Mouse (Mus musculus) layer of hippocampus, postnatal 25 days (tissue): ENCODE data around the gene Olfr1417. TPM values are rescaled to one million over a fixed set of nuclear protein-coding genes. Genes with fewer than 3 reads are reported as not detected.

Experiments used
- DNase-seq, 2 experiments: peaks; one replicate each; pipeline ENCODE4 v3.0.0; 2022; ENCODE audit warnings: mixed read lengths in 2 of 2, low spot score in 1 of 2; ENCODE audit errors: extremely low spot score in 1 of 2
- total RNA-seq, 2 experiments: library from RNA; stranded (reverse); gene quantifications; 2 replicates each; pipeline ENCODE4 v1.2.3; 2021

The Olfr1417 gene
- total RNA-seq, 2 experiments from 2014 or later, result not detected

DNA sequence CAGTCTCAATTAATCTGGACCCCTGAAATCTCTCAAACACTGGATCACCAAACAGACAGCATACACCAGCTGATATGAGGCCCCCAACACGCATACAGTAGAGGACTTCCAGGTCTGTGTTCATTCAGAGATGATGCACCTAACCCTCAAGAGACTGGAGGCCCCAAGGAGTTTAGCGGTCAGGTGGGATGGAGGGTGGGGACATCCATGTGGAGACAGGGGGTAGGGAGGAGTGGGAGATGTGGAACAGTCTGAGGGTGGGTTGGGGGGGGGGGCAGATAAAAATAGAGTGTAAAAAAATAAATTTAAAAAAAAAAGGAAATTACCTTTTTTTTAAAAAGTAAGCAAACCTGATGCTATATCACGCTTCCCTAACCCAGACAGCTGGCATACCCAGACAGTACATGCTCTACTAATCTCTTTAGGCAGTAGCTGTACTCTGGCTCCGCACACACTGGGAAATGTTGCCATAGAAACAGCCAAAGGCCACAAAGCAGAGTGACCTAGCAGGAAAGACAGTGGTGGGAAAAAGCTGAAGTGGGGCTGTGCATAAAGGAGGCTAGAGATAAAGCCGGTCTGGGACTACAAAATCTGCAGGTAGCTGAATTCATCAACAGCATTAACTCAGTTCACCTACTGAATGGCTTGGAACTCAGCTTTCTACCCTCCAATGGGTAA is 27.2 kb downstream of the Olfr1417 start:
- DNase-seq, result no peak

DNA sequence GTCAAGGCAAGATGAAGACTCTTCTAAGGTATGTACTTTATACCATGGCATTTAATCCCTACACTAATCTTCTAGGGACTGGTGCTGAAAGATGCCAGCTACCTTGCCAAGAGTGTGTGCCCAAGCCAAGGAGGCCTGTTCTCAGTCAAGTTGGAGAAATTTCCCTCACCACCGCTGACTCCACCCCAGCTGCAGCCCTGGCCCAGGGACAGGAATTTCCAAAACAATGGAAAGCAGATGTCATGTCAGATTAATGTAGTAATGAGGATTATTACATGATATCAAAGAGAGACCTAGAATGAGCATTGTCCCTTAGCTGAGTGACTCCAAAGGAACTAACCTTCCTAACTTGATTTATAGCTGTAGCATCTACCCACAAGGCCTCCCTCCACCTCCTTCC is 28.2 kb downstream of the Olfr1417 start:
- DNase-seq, result no peak

DNA sequence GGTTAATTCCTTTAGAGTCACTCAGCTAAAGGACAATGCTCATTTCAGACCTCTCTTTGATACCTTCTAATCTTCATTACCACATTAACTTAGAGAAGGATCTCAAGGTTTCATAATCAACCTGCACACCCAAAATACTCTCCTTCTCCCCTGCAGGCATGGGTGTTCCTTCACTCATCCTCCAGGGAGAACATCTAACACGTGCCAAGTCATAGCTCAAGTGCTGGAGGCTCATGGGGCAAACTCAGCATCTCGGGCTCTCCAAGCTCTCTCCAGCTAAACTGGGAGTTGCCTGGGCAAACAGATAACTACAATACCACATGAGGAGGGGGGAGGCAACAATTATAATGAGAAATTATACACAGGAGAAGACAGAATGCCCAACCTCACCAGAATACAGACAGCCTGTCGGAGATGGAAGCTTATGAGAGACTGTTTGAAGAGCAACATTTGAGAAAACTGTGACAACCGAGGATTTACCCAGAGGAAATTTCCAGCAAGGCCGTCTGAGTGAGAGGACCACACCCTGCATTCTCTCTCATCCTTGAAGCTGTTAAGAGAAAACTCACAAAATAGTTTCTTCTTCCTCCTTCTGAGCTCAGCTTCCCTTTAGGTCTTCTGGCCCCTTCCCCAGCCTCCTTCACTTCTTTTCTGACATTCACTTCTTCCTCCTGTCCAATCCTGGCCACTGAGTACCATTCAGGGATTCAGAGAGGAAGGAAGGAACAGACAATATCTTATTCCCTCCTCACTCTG is 28.8 kb downstream of the Olfr1417 start:
- no peak for DNase-seq

DNA sequence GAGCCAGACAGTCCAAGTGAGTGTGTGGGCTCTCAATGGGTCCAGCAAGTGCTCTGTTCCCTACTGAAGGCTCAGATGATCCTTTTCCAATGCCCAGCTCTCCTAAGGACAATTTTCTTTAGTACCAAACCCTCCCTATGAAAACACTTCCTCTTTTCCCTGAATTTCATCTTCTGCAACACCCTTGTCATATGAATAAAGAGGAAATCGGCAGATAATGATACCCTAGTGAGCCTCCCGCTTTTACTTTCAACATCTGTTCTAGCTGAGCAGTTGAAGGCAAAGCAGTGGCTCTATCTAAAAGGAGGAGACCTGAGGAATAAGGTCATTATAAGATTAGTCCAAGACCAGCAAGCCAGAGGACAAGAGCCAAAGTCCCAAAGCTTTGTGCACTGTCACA is 30.6 kb downstream of the Olfr1417 start:
- DNase-seq, result no peak

DNA sequence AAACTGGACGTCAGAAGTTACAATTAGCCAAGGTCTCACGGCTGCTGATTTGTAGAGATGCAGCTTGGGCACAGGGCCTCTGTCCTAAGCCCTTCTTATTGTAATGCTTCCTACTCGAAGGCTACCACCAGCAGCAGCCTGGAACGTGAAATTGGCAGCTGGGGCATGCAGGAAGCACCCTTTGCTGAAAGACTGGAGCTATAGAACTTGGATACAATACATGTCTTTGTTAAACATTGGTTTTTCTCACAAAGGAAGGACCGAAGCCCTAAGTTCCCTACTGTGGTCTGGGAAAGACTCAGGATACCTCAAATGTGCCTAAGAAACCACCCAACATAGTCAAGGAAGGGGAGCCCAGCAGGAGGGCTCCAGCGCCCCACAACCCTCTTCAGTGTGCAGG is 31.2 kb downstream of the Olfr1417 start:
- no peak for DNase-seq

DNA sequence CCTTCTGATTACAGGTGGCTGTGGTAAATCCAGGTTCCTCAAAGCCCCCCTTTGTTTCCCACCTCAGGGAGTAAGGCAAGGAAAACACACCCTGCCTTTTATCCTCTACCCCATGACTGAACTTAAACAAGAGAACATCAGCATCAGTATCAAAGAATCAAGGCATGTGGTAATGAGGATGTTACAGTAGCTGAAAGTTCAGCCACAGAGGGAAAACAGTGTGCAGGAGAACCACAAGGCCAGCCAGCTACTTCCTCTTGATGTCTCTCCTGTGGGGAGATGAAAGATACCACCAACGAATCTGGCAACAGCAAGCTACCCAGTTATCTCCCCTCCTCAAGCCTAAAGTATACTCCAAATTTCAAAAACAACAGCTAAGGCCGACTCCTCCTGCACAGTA is 31.8 kb downstream of the Olfr1417 start:
- DNase-seq, result no peak

DNA sequence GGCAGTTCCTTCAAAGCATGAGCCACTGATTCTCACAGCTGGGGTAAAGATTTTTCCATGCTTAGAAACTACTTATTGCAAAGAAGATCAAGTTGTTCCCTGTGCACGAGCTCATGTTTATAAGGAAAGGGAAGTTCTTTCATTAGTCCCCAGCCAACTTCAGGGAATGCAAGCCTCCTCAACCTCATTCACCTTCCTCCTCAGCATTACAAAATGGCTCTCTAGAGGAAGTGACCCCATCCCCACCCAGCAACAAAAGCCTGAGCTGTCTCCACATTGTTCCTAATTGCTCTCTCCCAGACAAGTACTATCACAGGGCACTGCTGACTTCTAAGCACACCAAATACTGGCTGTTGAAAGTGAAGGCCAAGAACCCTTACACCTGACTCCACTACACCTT is 34.6 kb downstream of the Olfr1417 start:
- DNase-seq, result no peak

DNA sequence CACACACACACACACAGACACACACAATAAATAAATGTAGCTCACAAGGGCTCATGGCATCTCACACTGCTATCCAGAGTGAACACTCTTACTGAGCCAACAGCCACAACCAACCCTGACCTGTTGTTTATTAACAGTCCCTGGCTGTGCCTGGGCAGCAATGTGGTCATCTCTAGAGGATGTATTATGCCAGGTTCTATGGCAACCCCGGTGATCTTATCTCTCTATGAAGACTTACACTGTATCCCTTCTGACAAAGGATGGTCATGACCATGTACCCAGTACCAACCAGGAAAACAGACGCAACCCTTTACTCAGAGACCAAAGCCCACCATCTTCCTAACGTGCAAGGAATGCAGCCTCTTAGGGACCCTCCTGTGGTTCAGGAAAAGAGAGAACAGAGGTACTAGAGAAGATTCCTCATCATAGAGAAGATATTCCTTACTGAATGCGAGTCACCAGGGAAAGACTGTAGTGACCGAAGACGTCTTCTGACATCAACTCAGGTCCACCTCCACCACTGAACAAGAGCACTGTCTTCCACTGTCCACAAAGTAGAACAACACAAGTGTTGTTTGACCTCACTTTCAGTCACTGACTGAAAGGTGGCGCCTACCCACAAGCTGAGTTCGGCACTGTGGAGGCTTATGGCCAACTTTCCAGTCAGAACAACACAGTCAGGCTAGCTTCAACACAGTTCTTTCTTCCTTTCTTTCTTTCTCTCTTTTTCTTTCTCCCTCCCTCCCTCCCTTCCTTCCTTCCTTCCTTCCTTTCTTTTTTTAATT is 38.3 kb downstream of the Olfr1417 start:
- no peak for DNase-seq

DNA sequence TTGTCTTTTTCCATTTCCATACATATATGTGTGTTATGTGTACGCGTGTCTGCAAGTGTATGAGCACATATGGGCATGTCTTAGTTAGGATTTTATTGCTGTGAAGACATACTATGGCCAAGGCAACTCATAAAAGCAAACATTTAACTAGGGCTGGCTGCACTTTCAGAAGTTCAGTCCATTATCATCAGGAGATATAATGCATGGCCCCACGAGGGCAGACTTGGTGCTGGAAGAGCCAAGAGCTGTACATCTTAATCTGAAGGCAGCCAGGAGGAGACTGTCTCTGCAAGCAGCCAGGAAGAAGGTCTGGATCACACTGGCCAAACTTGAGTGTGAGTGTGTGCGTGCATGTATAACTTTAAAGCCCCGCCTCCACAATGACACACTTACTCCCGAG is 44.6 kb downstream of the Olfr1417 start:
- no peak for DNase-seq

DNA sequence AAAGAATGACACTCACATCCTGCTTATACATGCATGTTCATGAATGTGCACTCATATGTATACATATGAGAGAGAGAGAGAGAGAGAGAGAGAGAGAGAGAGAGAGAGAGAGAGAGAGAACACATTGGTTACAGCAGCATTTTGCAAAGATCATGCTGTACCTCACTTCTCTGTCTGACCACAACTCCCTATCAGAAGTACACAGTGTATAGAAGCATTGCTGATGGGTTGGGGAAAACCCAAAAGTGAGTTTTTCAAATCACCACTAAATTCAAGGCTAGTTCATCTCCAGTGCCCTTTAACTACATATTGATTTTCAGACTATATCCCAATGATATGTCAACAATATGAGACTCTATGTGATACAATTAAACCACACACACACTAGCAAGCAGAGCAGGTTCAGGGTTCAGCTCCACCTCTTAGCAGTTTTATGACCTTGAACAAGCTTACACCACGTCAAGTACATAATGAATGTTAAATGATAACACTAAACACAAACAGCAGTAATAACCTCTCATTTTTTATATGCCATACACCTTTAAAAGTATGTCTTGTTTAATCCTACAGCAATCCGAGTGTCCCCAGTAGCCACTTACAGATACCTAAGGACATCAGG is 45.2 kb downstream of the Olfr1417 start:
- DNase-seq, result no peak

DNA sequence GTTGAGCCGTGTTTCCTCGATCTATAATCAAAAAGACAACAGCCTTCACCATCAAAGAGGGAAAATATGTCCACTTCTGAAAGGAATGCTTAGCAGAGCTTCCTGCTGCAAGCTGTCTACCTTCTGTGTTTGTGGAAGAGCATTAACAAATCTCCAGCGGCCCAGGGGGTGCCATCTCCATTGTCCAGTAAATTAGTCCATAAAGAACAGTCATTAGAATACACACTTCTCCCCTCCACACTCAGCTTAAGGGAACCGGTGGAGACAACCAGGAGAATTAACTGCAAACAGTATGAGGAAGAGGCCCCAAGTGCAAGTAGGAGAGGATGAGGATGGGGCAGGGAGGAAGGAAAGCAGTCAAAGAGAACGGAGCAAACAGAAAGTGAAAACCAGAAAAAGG is 47.2 kb downstream of the Olfr1417 start:
- no peak for DNase-seq

DNA sequence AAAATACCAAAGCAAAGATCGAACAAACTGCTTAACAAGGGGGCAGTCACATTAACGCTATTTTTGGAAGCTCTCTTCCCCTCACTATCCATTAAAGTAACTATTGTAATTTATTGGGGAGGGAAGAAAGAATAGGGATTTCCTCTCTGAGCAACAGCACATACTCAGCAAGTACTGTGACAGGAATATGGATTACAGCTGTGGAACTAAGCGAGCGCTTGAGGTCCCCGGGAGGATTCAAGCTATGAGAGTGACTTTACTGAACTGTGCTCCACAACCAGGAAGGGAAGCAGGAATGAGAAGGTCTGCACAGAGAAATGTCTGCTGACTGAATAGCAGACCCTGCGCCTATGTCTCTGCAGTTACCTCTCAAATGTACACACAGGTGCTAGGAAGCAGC is 50.1 kb downstream of the Olfr1417 start:
- DNase-seq, result no peak

DNA sequence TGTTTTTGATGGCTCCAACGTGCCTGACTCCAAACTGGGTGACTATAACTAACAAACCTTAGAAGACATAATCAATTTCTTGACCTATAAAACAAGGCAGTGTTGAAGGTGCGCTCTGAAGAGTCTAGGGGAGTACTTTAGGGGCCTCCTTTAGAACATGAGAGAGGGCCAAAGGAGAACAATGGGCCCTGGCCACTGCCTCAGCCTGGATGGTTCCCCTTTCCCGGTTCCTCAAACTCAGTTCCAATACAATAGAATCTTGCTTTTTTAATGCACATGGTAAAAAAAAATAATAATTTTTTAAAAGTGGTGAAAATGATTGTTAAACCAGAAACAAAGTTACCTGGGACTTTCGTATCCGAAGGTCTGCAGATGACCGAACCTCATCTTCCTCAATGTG is 51.2 kb downstream of the Olfr1417 start:
- DNase-seq, result no peak

DNA sequence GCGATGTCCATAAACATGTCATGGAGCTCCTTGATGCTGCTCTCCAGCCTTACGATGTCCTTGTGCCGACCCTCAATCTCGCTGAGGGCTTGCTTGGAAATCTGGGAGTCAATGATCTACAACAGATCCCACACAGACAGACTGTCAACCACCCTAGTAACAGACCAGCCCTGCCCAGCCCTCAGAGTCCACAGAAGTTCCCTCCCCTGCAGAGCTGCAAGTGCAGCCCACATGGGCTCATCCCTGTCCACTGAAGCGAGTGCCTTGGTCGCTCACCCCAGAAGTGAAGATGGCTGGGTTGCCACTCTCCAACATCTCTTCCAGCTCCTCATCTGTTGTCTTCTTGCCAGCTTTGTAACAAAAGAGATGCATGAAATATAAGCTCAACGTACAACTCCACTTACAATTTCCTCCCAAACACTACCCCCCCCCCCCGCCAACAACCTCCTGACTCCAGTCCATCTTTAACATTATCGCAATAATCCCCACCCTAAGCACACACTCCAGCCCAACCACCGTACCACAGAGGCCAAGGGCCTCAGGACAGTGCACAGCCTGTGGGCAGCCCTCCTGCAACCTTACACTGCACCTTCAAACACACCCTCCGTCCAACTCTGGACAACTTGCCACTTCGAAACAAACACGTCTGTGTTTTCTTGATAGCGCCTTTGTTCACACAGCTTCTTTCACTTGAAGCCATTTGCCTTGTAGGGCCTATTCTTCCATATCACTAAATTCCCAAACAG is 53.4 kb downstream of the Olfr1417 start:
- no peak for DNase-seq

DNA sequence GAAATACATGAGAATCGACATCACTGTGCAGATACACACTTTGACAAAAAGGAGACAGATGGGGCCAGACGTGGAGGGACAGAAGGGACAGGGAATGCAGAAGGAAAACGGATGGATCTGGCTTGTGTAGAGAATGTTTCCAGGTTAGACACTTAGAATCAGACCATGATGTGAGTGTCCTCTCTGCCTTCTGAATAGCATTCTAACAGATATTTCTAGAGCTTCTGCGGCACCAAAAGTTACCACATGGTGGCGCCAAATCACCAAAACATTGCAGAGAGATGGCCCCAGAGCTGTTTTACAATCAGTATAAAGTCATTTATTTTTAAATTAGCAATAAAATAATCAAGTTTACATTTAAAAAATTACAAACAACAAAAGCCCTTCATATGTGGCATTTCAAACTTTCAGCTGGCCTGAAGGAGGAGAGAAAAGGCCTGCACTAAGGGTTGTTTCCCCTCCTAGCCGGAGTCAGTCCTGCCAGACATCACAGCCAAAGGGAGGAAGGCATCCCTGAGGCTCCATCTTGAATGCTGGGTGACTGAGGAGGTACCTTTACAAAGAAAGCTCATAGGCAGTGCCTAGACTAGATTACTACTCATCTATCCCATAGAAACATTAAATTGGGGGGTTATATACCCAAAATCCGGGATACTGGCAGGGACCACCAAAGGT is 61.7 kb downstream of the Olfr1417 start:
- DNase-seq, result peak; percentile 61 to 84

Other genes starting within 250 kb of the Olfr1417 start
- gene Ms4a6d, start 234.4 kb downstream of the Olfr1417 start, total RNA-seq, result under 1 TPM; 0.54 to 0.98 TPM
- not detected for gene Ms4a2, start 215.5 kb downstream of the Olfr1417 start, total RNA-seq
- not detected for gene Ms4a3, start 198.4 kb downstream of the Olfr1417 start, total RNA-seq
- not detected for gene Oosp2, start 178.7 kb downstream of the Olfr1417 start, total RNA-seq
- not detected for gene Oosp1, start 148.1 kb downstream of the Olfr1417 start, total RNA-seq
- gene Oosp3, start 142.2 kb downstream of the Olfr1417 start, total RNA-seq, result not detected
- gene Gif, start 91.7 kb downstream of the Olfr1417 start, total RNA-seq, result not detected
- gene Mrpl16, start 68.8 kb downstream of the Olfr1417 start, total RNA-seq, result 10 to 100 TPM; 34.2 to 37.6 TPM
- gene Stx3, start 19.8 kb downstream of the Olfr1417 start, total RNA-seq, result 10 to 100 TPM; 24.2 to 32.3 TPM
- not detected for gene Olfr1418, start 21.8 kb upstream of the Olfr1417 start, total RNA-seq
- gene Olfr1419, start 35.9 kb upstream of the Olfr1417 start, total RNA-seq, result not detected
- gene Olfr1420, start 47.3 kb upstream of the Olfr1417 start, total RNA-seq, result not detected
- gene Patl1, start 73.2 kb upstream of the Olfr1417 start, total RNA-seq, result 10 to 100 TPM; 19.3 TPM
- 10 to 100 TPM; 52.9 to 54.8 TPM for gene Osbp, start 126.7 kb upstream of the Olfr1417 start, total RNA-seq
- not detected for gene Olfr1423, start 202.1 kb upstream of the Olfr1417 start, total RNA-seq
- not detected for gene Olfr1424, start 223.5 kb upstream of the Olfr1417 start, total RNA-seq
- gene Olfr1425, start 238.5 kb upstream of the Olfr1417 start, total RNA-seq, result not detected